Mouse (Mus musculus): ENCODE results near the gene Wdr66.

DNA sequence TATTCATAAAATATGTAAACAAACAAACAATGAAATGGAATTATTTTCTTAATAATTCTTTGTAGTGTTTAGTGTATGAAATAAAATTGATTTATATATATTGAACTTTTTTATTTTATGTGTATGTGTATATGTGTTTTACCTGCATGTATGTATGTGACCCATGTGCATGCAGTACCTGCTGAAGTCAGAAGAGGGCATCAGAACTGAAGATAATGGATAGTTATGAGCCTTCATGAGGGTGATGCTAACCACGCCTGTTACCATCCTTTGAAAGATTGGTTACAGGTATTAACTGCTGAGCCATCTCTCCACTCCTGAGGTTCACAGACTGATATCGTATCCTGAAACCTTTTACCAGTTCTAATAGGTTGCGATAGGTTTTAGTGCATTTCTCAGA lies 68.2 kb downstream of the Wdr66 start:
- TF ChIP-seq CTCF (IDR thresholded peaks at IDR 0.05; ENCODE audit: low read depth) (peak; percentile 33), EP300 (IDR thresholded peaks at IDR 0.05; ENCODE audit: low read depth) (no peak)
